Mouse (Mus musculus): ENCODE data around the gene Rasd1. TPM values are rescaled to one million over a fixed set of nuclear protein-coding genes. Genes with fewer than 3 reads are reported as not detected.

Rasd1 gene
- polyA plus RNA-seq (2011; ENCODE audit: insufficient read length, low read depth, missing spikeins), result not detected in 2 replicates

- H3K4me3 ChIP-seq (ENCODE audit: insufficient read depth, low read length), result peak within 1 kb of the TSS; percentile 39
- H3K4me1 ChIP-seq (ENCODE audit: control insufficient read depth, insufficient read depth, low read length), result peaks cover 3% of the 10 kb centered on the region; the same call in 1 of the 2 replicates
- TF ChIP-seq CTCF (IDR thresholded peaks at IDR 0.05; ENCODE audit: borderline replicate concordance, insufficient read depth, low read length) (no peak), POLR2A (IDR thresholded peaks at IDR 0.05; ENCODE audit: low read depth, low read length) (peak; percentile 48)
- H3K27ac ChIP-seq (ENCODE audit: insufficient read depth, low read length), result no peak within 1 kb of the TSS
Observed at GRCm38 (mm10) chr11:59964818-59965217, at the start of gene Rasd1. Gene Rasd1 (minus strand): TSS chr11:59964944.

DNA sequence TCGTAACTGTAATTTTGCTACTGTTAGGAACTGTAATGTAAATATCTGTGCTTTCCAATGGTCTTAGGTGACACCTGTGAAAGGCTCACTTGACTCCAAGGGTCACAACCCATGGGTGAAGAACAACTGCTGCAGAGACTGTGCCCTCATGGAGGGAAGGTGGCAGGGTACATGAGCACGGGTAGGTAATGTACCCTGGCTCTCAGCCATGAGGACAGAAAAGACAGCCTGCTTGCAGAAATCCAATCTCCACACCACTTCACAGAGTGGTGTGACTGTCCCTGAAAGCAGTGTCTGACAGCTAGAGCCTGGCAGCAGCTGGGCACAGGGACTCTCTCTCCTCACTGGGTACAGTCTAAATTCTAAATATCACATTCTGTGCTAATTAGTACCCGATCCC is 46.8 kb upstream of the Rasd1 start:
- TF ChIP-seq POLR2A (IDR thresholded peaks at IDR 0.05; ENCODE audit: low read depth, low read length) (no peak), CTCF (IDR thresholded peaks at IDR 0.05; ENCODE audit: borderline replicate concordance, insufficient read depth, low read length) (no peak)
- Histone ChIP-seq H3K4me1 (ENCODE audit: control insufficient read depth, insufficient read depth, low read length) (peaks cover 2% of the 10 kb centered on the region; the same call in 1 of the 2 replicates), H3K27ac (ENCODE audit: insufficient read depth, low read length) (no peak overlapping the region), H3K4me3 (ENCODE audit: insufficient read depth, low read length) (no peak overlapping the region)

GRCm38 (mm10) chr11:60009451-60009850 is 44.7 kb upstream of the Rasd1 start:
- TF ChIP-seq CTCF (IDR thresholded peaks at IDR 0.05; ENCODE audit: borderline replicate concordance, insufficient read depth, low read length) (no peak), POLR2A (IDR thresholded peaks at IDR 0.05; ENCODE audit: low read depth, low read length) (no peak)
- H3K4me3 ChIP-seq (ENCODE audit: insufficient read depth, low read length), result no peak overlapping the region
- no peak overlapping the region for H3K27ac ChIP-seq (ENCODE audit: insufficient read depth, low read length)
- peaks cover 2% of the 10 kb centered on the region; the same call in 1 of the 2 replicates for H3K4me1 ChIP-seq (ENCODE audit: control insufficient read depth, insufficient read depth, low read length)

DNA sequence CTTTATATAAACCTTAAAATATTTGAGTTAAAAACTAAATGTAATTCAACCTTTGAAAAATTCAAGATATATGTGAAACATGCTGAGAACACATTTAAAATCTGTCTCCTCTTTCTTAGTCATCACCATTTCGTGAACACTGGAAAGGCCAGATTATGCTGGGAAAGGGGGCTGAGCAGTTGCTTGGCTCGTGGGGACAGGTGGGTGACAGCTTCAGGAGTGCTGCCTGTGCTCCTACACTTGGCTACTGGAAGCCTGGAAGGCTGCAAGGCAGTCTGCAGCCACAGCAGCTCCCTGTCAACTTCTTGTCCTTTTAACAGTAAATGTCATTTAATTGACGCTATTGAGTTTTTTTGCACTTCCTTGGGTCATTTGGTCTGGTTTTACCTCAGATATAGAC is 41.1 kb upstream of the Rasd1 start:
- no peaks in the 10 kb centered on the region for H3K4me1 ChIP-seq (ENCODE audit: control insufficient read depth, insufficient read depth, low read length)
- H3K27ac ChIP-seq (ENCODE audit: insufficient read depth, low read length), result no peak overlapping the region
- no peak for TF ChIP-seq POLR2A (IDR thresholded peaks at IDR 0.05; ENCODE audit: low read depth, low read length)
- no peak overlapping the region for H3K4me3 ChIP-seq (ENCODE audit: insufficient read depth, low read length)

DNA sequence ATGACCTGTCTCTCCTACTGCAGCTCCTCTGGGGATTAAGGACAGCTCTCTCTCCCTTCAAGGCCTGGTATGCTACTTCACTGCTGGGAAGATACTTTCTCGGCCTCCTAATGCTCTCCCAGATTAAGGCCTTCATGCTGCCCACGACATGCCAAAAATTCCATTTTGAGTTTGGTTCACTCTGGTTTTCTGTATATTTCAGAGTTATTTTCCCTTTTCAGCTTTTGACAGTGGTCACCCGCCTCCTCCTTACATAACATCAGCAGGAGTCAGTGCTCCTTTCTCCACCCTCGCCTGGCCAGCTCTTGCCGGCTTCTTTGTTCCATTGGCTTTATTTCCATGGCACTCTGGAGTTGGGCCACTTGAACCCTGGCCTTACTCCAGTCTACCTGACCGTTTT is 40.0 kb upstream of the Rasd1 start:
- Histone ChIP-seq H3K4me1 (ENCODE audit: control insufficient read depth, insufficient read depth, low read length) (no peaks in the 10 kb centered on the region), H3K27ac (ENCODE audit: insufficient read depth, low read length) (no peak overlapping the region), H3K4me3 (ENCODE audit: insufficient read depth, low read length) (no peak overlapping the region)
- TF ChIP-seq POLR2A (IDR thresholded peaks at IDR 0.05; ENCODE audit: low read depth, low read length), result no peak
- no peak for TF ChIP-seq CTCF (IDR thresholded peaks at IDR 0.05; ENCODE audit: borderline replicate concordance, insufficient read depth, low read length)

DNA sequence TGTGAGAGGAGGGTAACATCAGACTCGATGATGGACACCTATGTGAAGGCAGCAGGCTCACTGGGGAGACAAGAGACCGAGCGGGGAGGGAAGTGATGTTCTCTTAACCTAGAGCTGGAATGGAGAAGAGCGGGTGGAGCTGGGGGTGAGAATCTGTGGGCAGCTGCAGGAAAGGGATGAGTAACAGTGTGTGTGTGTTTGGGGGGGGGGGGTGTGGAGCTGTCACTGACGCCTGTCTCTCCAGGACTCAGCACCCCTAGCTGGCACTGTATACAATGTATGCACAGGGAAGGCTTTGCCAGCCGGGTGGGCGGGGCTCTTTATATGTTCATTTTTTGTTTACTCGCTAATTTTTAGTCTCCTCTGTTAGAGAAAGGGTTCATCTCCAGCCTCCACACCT is 39.1 kb upstream of the Rasd1 start:
- no peak overlapping the region for H3K27ac ChIP-seq (ENCODE audit: insufficient read depth, low read length)
- no peaks in the 10 kb centered on the region for H3K4me1 ChIP-seq (ENCODE audit: control insufficient read depth, insufficient read depth, low read length)
- TF ChIP-seq POLR2A (IDR thresholded peaks at IDR 0.05; ENCODE audit: low read depth, low read length) (no peak), CTCF (IDR thresholded peaks at IDR 0.05; ENCODE audit: borderline replicate concordance, insufficient read depth, low read length) (no peak)
- H3K4me3 ChIP-seq (ENCODE audit: insufficient read depth, low read length), result no peak overlapping the region

GRCm38 (mm10) chr11:60001231-60001980 is 36.7 kb upstream of the Rasd1 start:
- no peak overlapping the region for H3K4me3 ChIP-seq (ENCODE audit: insufficient read depth, low read length)
- no peaks in the 10 kb centered on the region for H3K4me1 ChIP-seq (ENCODE audit: control insufficient read depth, insufficient read depth, low read length)

GRCm38 (mm10) chr11:59994318-59994717 is 29.6 kb upstream of the Rasd1 start:
- Histone ChIP-seq H3K27ac (ENCODE audit: insufficient read depth, low read length) (no peak overlapping the region), H3K4me3 (ENCODE audit: insufficient read depth, low read length) (no peak overlapping the region), H3K4me1 (ENCODE audit: control insufficient read depth, insufficient read depth, low read length) (no peaks in the 10 kb centered on the region)
- no peak for TF ChIP-seq POLR2A (IDR thresholded peaks at IDR 0.05; ENCODE audit: low read depth, low read length)
- no peak for TF ChIP-seq CTCF (IDR thresholded peaks at IDR 0.05; ENCODE audit: borderline replicate concordance, insufficient read depth, low read length)

More at GRCm38 (mm10) chr11:60001231-60001980, 36.7 kb upstream of the Rasd1 start:
- no peak overlapping the region for H3K27ac ChIP-seq (ENCODE audit: insufficient read depth, low read length)
- TF ChIP-seq POLR2A (IDR thresholded peaks at IDR 0.05; ENCODE audit: low read depth, low read length), result no peak
- no peak for TF ChIP-seq CTCF (IDR thresholded peaks at IDR 0.05; ENCODE audit: borderline replicate concordance, insufficient read depth, low read length)

DNA sequence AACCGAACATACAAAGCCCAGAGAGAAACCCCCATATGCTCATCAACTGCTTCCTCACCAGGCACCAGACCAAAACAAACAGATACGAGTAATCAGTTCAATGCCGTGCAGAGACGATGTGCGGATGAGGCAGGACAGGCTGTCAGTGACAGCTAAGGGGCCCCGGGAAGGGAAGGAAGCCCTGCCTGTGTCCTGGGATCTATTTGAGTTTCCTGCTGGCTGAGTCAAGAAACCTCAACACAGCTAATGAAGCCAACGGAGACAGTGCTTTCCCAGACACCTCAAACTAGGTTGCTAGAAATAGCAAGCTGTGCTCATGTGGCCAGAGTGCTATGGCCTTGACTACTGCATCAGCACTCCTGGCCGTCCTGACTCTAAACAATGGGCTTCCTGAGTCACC is 26.6 kb upstream of the Rasd1 start:
- Histone ChIP-seq H3K4me3 (ENCODE audit: insufficient read depth, low read length) (no peak overlapping the region), H3K4me1 (ENCODE audit: control insufficient read depth, insufficient read depth, low read length) (no peaks in the 10 kb centered on the region), H3K27ac (ENCODE audit: insufficient read depth, low read length) (no peak overlapping the region)
- no peak for TF ChIP-seq CTCF (IDR thresholded peaks at IDR 0.05; ENCODE audit: borderline replicate concordance, insufficient read depth, low read length)
- no peak for TF ChIP-seq POLR2A (IDR thresholded peaks at IDR 0.05; ENCODE audit: low read depth, low read length)

GRCm38 (mm10) chr11:59989406-59989805 is 24.7 kb upstream of the Rasd1 start:
- H3K4me1 ChIP-seq (ENCODE audit: control insufficient read depth, insufficient read depth, low read length), result no peaks in the 10 kb centered on the region
- no peak overlapping the region for H3K4me3 ChIP-seq (ENCODE audit: insufficient read depth, low read length)
- TF ChIP-seq CTCF (IDR thresholded peaks at IDR 0.05; ENCODE audit: borderline replicate concordance, insufficient read depth, low read length) (no peak), POLR2A (IDR thresholded peaks at IDR 0.05; ENCODE audit: low read depth, low read length) (no peak)
- no peak overlapping the region for H3K27ac ChIP-seq (ENCODE audit: insufficient read depth, low read length)
